Mouse (Mus musculus) embryonic facial prominence, embryonic 14.5 days (tissue): ENCODE measurements around the gene Gm48551. TPM values are rescaled to one million over a fixed set of nuclear protein-coding genes. Genes with fewer than 3 reads are reported as not detected.

Source experiments
- ATAC-seq: fragments of 200-750 bp; cut with Nextera tagmentation; 2 replicates; pipeline ENCODE4 v1.8.0; 2017; ENCODE audit warnings: low read depth, moderate number of reproducible peaks, moderate TSS enrichment
- DNase-seq: peaks from one replicate; pipeline ENCODE4 v3.0.0-alpha.2; 2015; ENCODE audit warnings: low spot score
- H3K27ac ChIP-seq: fragments of 300-500 bp; sonication (generic); replicated peaks from 2 replicates; pipeline ENCODE4 v1.5.1; 2014; ENCODE audit warnings: low read depth, mild to moderate bottlenecking, low read length, moderate library complexity
- H3K27me3 ChIP-seq: fragments of 300-500 bp; sonication (generic); replicated peaks from 2 replicates; pipeline ENCODE4 v1.6.1; 2014; ENCODE audit warnings: low read length; ENCODE audit not compliant: control insufficient read depth, insufficient read depth
- H3K36me3 ChIP-seq: fragments of 300-500 bp; sonication (generic); 2 replicates; pipeline ENCODE4 v1.6.1; 2014; ENCODE audit warnings: low read length, mixed read lengths; ENCODE audit not compliant: control insufficient read depth, insufficient read depth
- H3K4me1 ChIP-seq: fragments of 300-500 bp; sonication (generic); 2 replicates; pipeline ENCODE4 v1.6.1; 2014; ENCODE audit warnings: antibody characterized with exemption, low read length; ENCODE audit not compliant: control insufficient read depth, insufficient read depth
- H3K4me2 ChIP-seq: fragments of 300-500 bp; sonication (generic); 2 replicates; pipeline ENCODE4 v1.6.1; 2014; ENCODE audit warnings: low read depth, mild to moderate bottlenecking, low read length, moderate library complexity, mixed read lengths
- H3K4me3 ChIP-seq: fragments of 300-500 bp; sonication (generic); 2 replicates; pipeline ENCODE4 v1.5.1; 2014; ENCODE audit warnings: low read depth, mild to moderate bottlenecking, low read length
- H3K9ac ChIP-seq: fragments of 300-500 bp; sonication (generic); 2 replicates; pipeline ENCODE4 v1.6.1; 2014; ENCODE audit warnings: low read depth, mild to moderate bottlenecking, low read length, moderate library complexity, mixed read lengths
- H3K9me3 ChIP-seq: fragments of 300-500 bp; sonication (generic); 2 replicates; pipeline ENCODE4 v1.6.1; 2016; ENCODE audit warnings: low read length; ENCODE audit not compliant: control insufficient read depth
- WGBS: fragments of 180-500 bp; shearing (Covaris S2); extraction: QIAGEN DNeasy Blood & Tissue Kit; methylation state at CpG from one replicate; pipeline ENCODE4 v1.1.7; 2014; 5-methylcytosine and 5-hydroxymethylcytosine counted together
- polyA plus RNA-seq: library from polyadenylated mRNA; unstranded; fragments of >200 nt; fragmentation: Nextera tagmentation; extraction: Ambion mirVana; gene quantifications from 2 replicates; pipeline ENCODE4 v1.2.1, GENCODE M21; 2014

The Gm48551 gene
- polyA plus RNA-seq, 1 experiment from 2014 or later: 2.6 TPM

GRCm38 (mm10) chr10:81377793-81378552, 6.3 kb upstream of the Gm48551 start, which contains the start of gene Fzr1:
TSS of gene Fzr1 (minus strand) at chr10:81378516.
- Histone ChIP-seq H3K36me3 (peaks cover 25% of the 10 kb centered on the region), H3K9ac (peak within 1 kb of the TSS; percentile 95), H3K4me3 (peak within 1 kb of the TSS; percentile 88), H3K27ac (peak within 1 kb of the TSS; percentile 74), H3K9me3 (no peaks in the 10 kb centered on the region), H3K27me3 (no peaks in the 10 kb centered on the region), H3K4me1 (peaks cover 17% of the 10 kb centered on the region), H3K4me2 (peak within 1 kb of the TSS; percentile 92)
- ATAC-seq (peak; percentile 10), DNase-seq (no peak)
- 0% methylated on average over 32 of the region's 59 CpGs for WGBS

- H3K4me3 ChIP-seq: peak overlapping the region; percentile 88
- ATAC-seq (peak; percentile 97), DNase-seq (peak; percentile 100)
- peak overlapping the region; percentile 71 for H3K27ac ChIP-seq
- peak overlapping the region; percentile 95 for H3K9ac ChIP-seq
- H3K9me3 ChIP-seq: no peaks in the 10 kb centered on the region
- no peaks in the 10 kb centered on the region for H3K27me3 ChIP-seq
- H3K4me1 ChIP-seq: peaks cover 17% of the 10 kb centered on the region
- H3K4me2 ChIP-seq: peak overlapping the region; percentile 92
- peaks cover 18% of the 10 kb centered on the region for H3K36me3 ChIP-seq
- under 1% methylated on average over 34 of the region's 46 CpGs for WGBS
Measured at GRCm38 (mm10) chr10:81378553-81379182, 5.6 kb upstream of the Gm48551 start.

- ATAC-seq: no peak
- Histone ChIP-seq H3K36me3 (peaks cover 13% of the 10 kb centered on the region), H3K9me3 (no peaks in the 10 kb centered on the region), H3K9ac (peak overlapping the region; percentile 60), H3K4me1 (peaks cover 17% of the 10 kb centered on the region), H3K27me3 (no peaks in the 10 kb centered on the region), H3K4me2 (peak overlapping the region; percentile 60), H3K4me3 (peak overlapping the region; percentile 88), H3K27ac (peak overlapping the region; percentile 71)
- 48% methylated on average over 3 of the region's 3 CpGs for WGBS
- no peak for DNase-seq
Measured at GRCm38 (mm10) chr10:81379183-81379553, 5.1 kb upstream of the Gm48551 start.

DNA sequence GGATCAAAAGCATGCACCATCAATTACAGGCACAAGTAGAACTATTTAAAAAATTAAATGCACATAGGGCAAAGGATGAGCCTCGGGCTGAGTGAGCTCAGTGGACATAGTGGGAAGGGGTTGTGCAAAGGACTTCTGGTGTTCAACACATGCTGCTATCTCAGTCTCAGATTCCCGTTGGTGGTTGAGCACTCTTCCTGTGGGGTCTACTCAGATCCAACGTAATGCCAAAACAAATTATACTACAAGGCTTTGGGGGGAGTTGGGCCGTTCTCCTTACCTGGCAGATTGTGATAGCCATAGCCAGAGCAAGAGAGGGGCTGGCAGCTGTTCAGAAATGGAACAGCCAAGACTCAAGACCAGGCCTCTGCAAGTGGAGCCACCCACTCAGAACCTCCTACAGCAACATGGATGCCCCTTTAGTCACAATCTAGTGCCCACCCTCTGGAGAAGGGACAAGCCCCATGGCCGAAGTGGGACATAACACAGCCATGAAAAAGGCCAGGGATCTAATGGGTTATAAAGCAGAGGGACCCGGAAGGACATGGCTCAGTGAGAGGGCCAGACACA, 4.4 kb upstream of the Gm48551 start:
- ATAC-seq (no peak), DNase-seq (no peak)
- H3K27me3 ChIP-seq: no peaks in the 10 kb centered on the region
- H3K4me2 ChIP-seq: no peak overlapping the region
- peaks cover 18% of the 10 kb centered on the region for H3K4me1 ChIP-seq
- no peaks in the 10 kb centered on the region for H3K9me3 ChIP-seq
- 88% methylated on average over 6 of the region's 6 CpGs for WGBS
- H3K9ac ChIP-seq: no peak overlapping the region
- H3K4me3 ChIP-seq: no peak overlapping the region
- no peak overlapping the region for H3K27ac ChIP-seq
- peaks cover 10% of the 10 kb centered on the region for H3K36me3 ChIP-seq

DNA sequence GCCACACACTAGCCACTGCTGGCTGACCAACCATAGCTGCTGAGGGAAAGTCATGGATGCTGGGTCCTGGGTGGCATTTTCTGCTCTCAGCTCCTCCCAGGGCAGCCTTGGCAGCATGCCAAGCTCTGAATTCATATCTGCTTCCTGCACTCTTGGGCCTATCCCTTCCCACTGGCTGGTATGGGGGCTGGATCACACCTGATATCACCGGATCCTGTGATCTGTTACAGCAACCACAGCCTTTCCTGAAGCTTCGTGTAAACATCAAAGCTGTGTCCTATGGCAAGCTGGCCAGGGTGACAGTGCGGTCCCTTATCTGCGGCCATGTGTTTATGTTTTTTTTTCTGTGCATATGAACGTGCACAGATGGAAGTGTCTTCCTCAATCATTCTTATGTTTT, 2.2 kb upstream of the Gm48551 start:
- Histone ChIP-seq H3K9ac (peak overlapping the region; percentile 34; the same call in 1 of the 2 replicates), H3K4me2 (no peak overlapping the region), H3K9me3 (no peaks in the 10 kb centered on the region), H3K36me3 (peaks cover 13% of the 10 kb centered on the region), H3K4me1 (peaks cover 15% of the 10 kb centered on the region), H3K4me3 (no peak overlapping the region), H3K27me3 (no peaks in the 10 kb centered on the region), H3K27ac (no peak overlapping the region)
- ATAC-seq: no peak
- DNase-seq: no peak
- 71% methylated on average over 5 of the region's 5 CpGs for WGBS

GRCm38 (mm10) chr10:81384605-81384982, 328 bp downstream of the Gm48551 start:
- Histone ChIP-seq H3K36me3 (peaks cover 36% of the 10 kb centered on the region), H3K9me3 (no peaks in the 10 kb centered on the region), H3K4me3 (peak overlapping the region; percentile 99), H3K27me3 (no peaks in the 10 kb centered on the region), H3K27ac (peak overlapping the region; percentile 83), H3K4me1 (0 out of 2 replicates have a peak, but pooled peaks cover 10% of the 10 kb centered on the region), H3K9ac (peak overlapping the region; percentile 86), H3K4me2 (peak overlapping the region; percentile 90)
- ATAC-seq: 0 out of 2 replicates have a peak, but pooled peaks have one; percentile 5
- DNase-seq: no peak
- 0% methylated on average over 18 of the region's 19 CpGs for WGBS

GRCm38 (mm10) chr10:81385603-81386306, 1.5 kb downstream of the Gm48551 start:
- Histone ChIP-seq H3K4me2 (peak overlapping the region; percentile 90), H3K9ac (no peak overlapping the region; the same call in 1 of the 2 replicates), H3K4me1 (0 out of 2 replicates have a peak, but pooled peaks cover 10% of the 10 kb centered on the region), H3K36me3 (peaks cover 36% of the 10 kb centered on the region), H3K27me3 (no peaks in the 10 kb centered on the region), H3K9me3 (no peaks in the 10 kb centered on the region), H3K4me3 (peak overlapping the region; percentile 99; the same call in 1 of the 2 replicates), H3K27ac (no peak overlapping the region)
- 89% methylated on average over 21 of the region's 22 CpGs for WGBS
- DNase-seq: no peak
- no peak for ATAC-seq

GRCm38 (mm10) chr10:81387716-81388115, 3.5 kb downstream of the Gm48551 start:
- H3K27me3 ChIP-seq: no peaks in the 10 kb centered on the region
- H3K9ac ChIP-seq: no peak overlapping the region
- no peak overlapping the region for H3K27ac ChIP-seq
- H3K4me2 ChIP-seq: no peak overlapping the region
- peaks cover 36% of the 10 kb centered on the region for H3K36me3 ChIP-seq
- DNase-seq: no peak
- H3K4me1 ChIP-seq: peaks cover 10% of the 10 kb centered on the region; the same call in 1 of the 2 replicates
- WGBS: 92% methylated on average over 20 of the region's 20 CpGs
- no peak overlapping the region for H3K4me3 ChIP-seq
- ATAC-seq: no peak
- H3K9me3 ChIP-seq: no peaks in the 10 kb centered on the region
